Mouse (Mus musculus): ENCODE results near the gene Cox7a1. TPM values are rescaled to one million over a fixed set of nuclear protein-coding genes. Genes with fewer than 3 reads are reported as not detected.
A peak's percentile ranks its signal among the peaks of the same experiment; 100 is the strongest.

Gene Cox7a1
- total and polyA plus RNA-seq, 3 experiments = 1.6 to 15.2 (median 14.0) TPM

DNA sequence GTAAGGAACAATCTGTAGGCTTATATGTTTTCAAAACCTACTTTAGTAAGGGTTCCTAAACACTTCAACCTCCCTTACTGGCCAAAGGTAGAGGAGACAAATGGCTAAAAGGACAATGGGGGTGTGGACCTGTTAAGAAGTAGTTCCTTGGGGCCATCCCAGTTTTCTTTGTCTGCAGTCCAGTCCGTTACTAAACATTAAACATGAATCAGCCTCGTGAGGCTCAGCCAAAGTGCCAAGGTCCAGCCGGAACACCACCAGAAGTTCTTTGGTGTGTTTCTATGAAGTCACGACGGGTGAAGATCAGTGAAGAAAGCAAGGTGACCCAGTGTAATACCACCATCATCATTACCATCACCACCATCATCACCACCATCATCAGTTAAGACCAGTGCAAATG, 36.9 kb upstream of the Cox7a1 start:
- Histone ChIP-seq H3K36me3 (replicated peaks in 1 of 2; ENCODE audit: control insufficient read depth in 1 of 2, insufficient read depth in 1 of 2, low read length in 1 of 2) (peaks cover 6 to 62% of the 10 kb centered on the region in 2 experiments), H3K79me2 (replicated peaks; ENCODE audit: control insufficient read depth, extremely low read depth, insufficient read depth, poor library complexity, severe bottlenecking) (no peaks in the 10 kb centered on the region), H3K4me2 (ENCODE audit: insufficient read depth, low read depth, poor library complexity, severe bottlenecking) (no peak overlapping the region), H3K9me3 (replicated peaks; ENCODE audit: low read length) (peaks cover 44% of the 10 kb centered on the region), H3K9ac (ENCODE audit: insufficient read depth, low read depth) (no peak overlapping the region), H3K4me1 (ENCODE audit: control insufficient read depth in 1 of 2, insufficient read depth in 2 of 2) (no peaks in the 10 kb centered on the region), H3K27ac (ENCODE audit: insufficient read depth, low read depth) (no peak overlapping the region), H3K27me3 (replicated peaks) (no peaks in the 10 kb centered on the region), H3K4me3 (replicated peaks in 1 of 3; ENCODE audit: low read depth in 2 of 3, low read length in 2 of 3, poor library complexity in 1 of 3) (no peak overlapping the region)
- no peak for TF ChIP-seq E2F4 (IDR thresholded peaks at IDR 0.05; ENCODE audit: insufficient replicate concordance, low read depth, low read length)
- no peak for TF ChIP-seq ZNF384 (IDR thresholded peaks at IDR 0.05; ENCODE audit: low read depth, low read length)
- TF ChIP-seq UBTF (IDR thresholded peaks at IDR 0.05; ENCODE audit: low read depth, low read length) = no peak
- no peak for TF ChIP-seq EP300 (IDR thresholded peaks at IDR 0.05; ENCODE audit: low read length)
- no peak for TF ChIP-seq ZMIZ1 (IDR thresholded peaks at IDR 0.05; ENCODE audit: low read depth, low read length)
- TF ChIP-seq MAX (IDR thresholded peaks at IDR 0.05; ENCODE audit: low read length) = no peak
- TF ChIP-seq POLR2AphosphoS2 (IDR thresholded peaks at IDR 0.05; ENCODE audit: low read depth, low read length) = no peak
- TF ChIP-seq SMC3 (IDR thresholded peaks at IDR 0.05; ENCODE audit: low read depth, low read length) = no peak
- TF ChIP-seq ZKSCAN1 (IDR thresholded peaks at IDR 0.05; ENCODE audit: borderline replicate concordance, low read depth, low read length) = no peak
- no peak for TF ChIP-seq ETS1 (conservative IDR thresholded peaks at IDR 0.05; ENCODE audit: low read depth, low read length)
- TF ChIP-seq MYC (IDR thresholded peaks at IDR 0.05; ENCODE audit: low read depth, low read length) = no peak
- no peak for TF ChIP-seq POLR2A (IDR thresholded peaks at IDR 0.05; ENCODE audit: low read depth, low read length)
- no peak for TF ChIP-seq JUND (conservative IDR thresholded peaks at IDR 0.05; ENCODE audit: low read depth, low read length)
- TF ChIP-seq NELFE (IDR thresholded peaks at IDR 0.05; ENCODE audit: low read depth, low read length) = no peak
- no peak for TF ChIP-seq CTCF (conservative IDR thresholded peaks at IDR 0.05 in 1 of 2, IDR thresholded peaks at IDR 0.05 in 1 of 2; ENCODE audit: low read depth in 2 of 2, low read length in 2 of 2)
- no peak for TF ChIP-seq MXI1 (IDR thresholded peaks at IDR 0.05; ENCODE audit: low read depth, low read length)
- TF ChIP-seq MAFK (IDR thresholded peaks at IDR 0.05; ENCODE audit: insufficient replicate concordance, low read length) = no peak
- TF ChIP-seq TBP (conservative IDR thresholded peaks at IDR 0.05; ENCODE audit: low read depth, low read length) = no peak
- TF ChIP-seq PAX5 (IDR thresholded peaks at IDR 0.05; ENCODE audit: low read length) = no peak
- TF ChIP-seq USF1 (IDR thresholded peaks at IDR 0.05; ENCODE audit: low read depth, low read length) = no peak
- DNase-seq (ENCODE audit: extremely low read depth) = no peak
- in situ Hi-C loops (cut with MboI; ENCODE audit: low pct_ligation_motif_present, low pct_unique_long_range_greater_than_20kb, low sequenced_read_pairs) = no loop called here
- dilution Hi-C loops (cut with MboI; ENCODE audit: extremely low pct_ligation_motif_present, extremely low pct_unique_long_range_greater_than_20kb, low sequenced_read_pairs) = no loop called here

DNA sequence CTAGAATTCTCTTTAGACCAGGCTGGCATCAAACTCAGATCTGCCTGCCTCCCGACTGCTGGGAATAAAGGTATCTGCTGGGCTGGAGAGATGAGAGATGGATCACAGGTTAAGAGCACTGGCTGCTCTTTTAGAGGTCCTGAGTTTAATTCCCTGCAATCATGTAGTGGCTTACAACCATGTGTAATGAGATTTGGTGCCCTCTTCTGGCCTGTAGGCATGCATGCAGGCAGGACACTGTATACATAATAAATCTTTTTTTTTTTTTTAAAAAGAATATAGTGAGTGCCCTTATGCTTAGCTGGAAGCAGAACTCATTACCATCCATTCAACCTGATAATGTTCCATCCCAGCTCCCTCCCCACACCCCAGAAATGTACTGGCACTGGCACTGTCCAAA, 29.9 kb upstream of the Cox7a1 start:
- Histone ChIP-seq H3K9me3 (replicated peaks; ENCODE audit: low read length) (peaks cover 79% of the 10 kb centered on the region), H3K27me3 (replicated peaks) (no peaks in the 10 kb centered on the region), H3K4me3 (replicated peaks in 1 of 3; ENCODE audit: low read depth in 2 of 3, low read length in 2 of 3, poor library complexity in 1 of 3) (no peak overlapping the region), H3K4me1 (ENCODE audit: control insufficient read depth in 1 of 2, insufficient read depth in 2 of 2) (no peaks in the 10 kb centered on the region), H3K27ac (ENCODE audit: insufficient read depth, low read depth) (no peak overlapping the region), H3K4me2 (ENCODE audit: insufficient read depth, low read depth, poor library complexity, severe bottlenecking) (no peak overlapping the region), H3K9ac (ENCODE audit: insufficient read depth, low read depth) (no peak overlapping the region), H3K36me3 (replicated peaks in 1 of 2; ENCODE audit: control insufficient read depth in 1 of 2, insufficient read depth in 1 of 2, low read length in 1 of 2) (peaks cover 19 to 66% of the 10 kb centered on the region in 2 experiments), H3K79me2 (replicated peaks; ENCODE audit: control insufficient read depth, extremely low read depth, insufficient read depth, poor library complexity, severe bottlenecking) (no peaks in the 10 kb centered on the region; the same call in 1 of the 2 replicates)
- TF ChIP-seq CHD1 (IDR thresholded peaks at IDR 0.05; ENCODE audit: low read depth, low read length) = no peak
- TF ChIP-seq ZNF384 (IDR thresholded peaks at IDR 0.05; ENCODE audit: low read depth, low read length) = 0 out of 2 replicates have a peak, but pooled peaks have one; percentile 10
- dilution Hi-C loops (cut with MboI; ENCODE audit: extremely low pct_ligation_motif_present, extremely low pct_unique_long_range_greater_than_20kb, low sequenced_read_pairs) (no loop called here), in situ Hi-C loops (cut with MboI; ENCODE audit: low pct_ligation_motif_present, low pct_unique_long_range_greater_than_20kb, low sequenced_read_pairs) (no loop called here)
- DNase-seq (ENCODE audit: extremely low read depth) = no peak
